Mouse (Mus musculus): ENCODE measurements around the gene Slc7a3. TPM values are rescaled to one million over a fixed set of nuclear protein-coding genes. Genes with fewer than 3 reads are reported as not detected.

The Slc7a3 gene
- under 1 TPM; 0.04 to 0.94 TPM for polyA plus RNA-seq (2012; fragmentation: generic; extraction: Trizol)

DNA sequence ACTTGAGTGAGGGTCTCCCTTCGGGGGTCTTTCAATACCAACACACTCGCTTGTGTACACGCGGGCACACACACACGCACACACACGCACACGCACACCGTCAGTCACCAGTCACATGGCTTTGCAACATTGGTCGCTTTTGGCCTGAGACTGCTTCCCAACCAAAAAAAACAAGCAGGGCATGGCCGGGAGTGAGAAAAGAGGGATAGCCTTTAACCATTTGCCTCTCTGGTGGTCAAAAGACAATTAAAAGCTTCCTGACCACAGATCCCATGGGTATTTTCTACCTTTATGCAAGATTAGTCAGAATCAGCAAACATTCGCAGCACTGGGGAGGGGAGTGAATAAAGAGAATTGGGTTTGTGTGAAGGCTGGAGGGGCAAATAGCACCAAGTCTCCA lies at the start of gene Slc7a3:
Gene Slc7a3, minus strand, starts transcription at position 101 of the 400 bp plus-strand sequence.

DNA sequence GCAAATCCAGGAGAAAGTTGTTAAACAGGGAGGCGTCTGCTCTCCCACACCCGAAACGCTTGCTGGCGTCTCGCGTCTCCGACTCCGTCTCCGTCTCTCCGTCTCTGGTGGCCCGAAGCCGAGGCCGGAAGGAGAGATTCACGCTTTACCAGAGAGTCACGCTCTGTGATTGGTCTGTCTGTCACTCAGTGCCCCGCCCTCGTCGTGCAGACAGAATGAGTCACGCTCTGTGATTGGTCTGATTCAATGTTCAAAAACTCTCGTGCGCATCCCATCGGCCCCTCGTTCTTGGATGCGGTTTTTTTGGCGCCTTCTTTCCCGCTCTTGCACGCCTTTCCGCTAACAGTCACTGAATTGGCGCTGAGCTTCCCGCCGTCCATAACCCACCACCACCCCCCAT lies 26.3 kb downstream of the Slc7a3 start, which contains the start of gene Tex11:
Gene Tex11, minus strand, starts transcription at position 127 of the 400 bp plus-strand sequence.

Other genes with a start within 250 kb of the Slc7a3 start
- gene Tex11, start 26.4 kb downstream of the Slc7a3 start, polyA plus RNA-seq (2012; fragmentation: generic; extraction: Trizol) = not detected
- 10 to 100 TPM; 41.5 to 57.5 TPM for gene Snx12, start 136.5 kb upstream of the Slc7a3 start, polyA plus RNA-seq (2012; fragmentation: generic; extraction: Trizol)
- 10 to 100 TPM in 1 of 2 experiments, 1 to 10 TPM in 1; 4.6 to 23.9 TPM for gene Foxo4, start 168.5 kb upstream of the Slc7a3 start, polyA plus RNA-seq (2012; fragmentation: generic; extraction: Trizol)
- gene Gm614, start 178.0 kb upstream of the Slc7a3 start, polyA plus RNA-seq (2012; fragmentation: generic; extraction: Trizol) = not detected
- 1 to 10 TPM in 1 of 2 experiments, under 1 TPM in 1; 0.96 to 2.8 TPM for gene Il2rg, start 182.2 kb upstream of the Slc7a3 start, polyA plus RNA-seq (2012; fragmentation: generic; extraction: Trizol)
- not detected for gene Gm20489, start 183.0 kb upstream of the Slc7a3 start, polyA plus RNA-seq (2012; fragmentation: generic; extraction: Trizol)
- 10 to 100 TPM; 16.8 to 66.3 TPM for gene Med12, start 188.0 kb upstream of the Slc7a3 start, polyA plus RNA-seq (2012; fragmentation: generic; extraction: Trizol)
- gene Nlgn3, start 213.1 kb upstream of the Slc7a3 start, polyA plus RNA-seq (2012; fragmentation: generic; extraction: Trizol) = under 1 TPM in 1 of 2 experiments, not detected in 1; 0.05 TPM

All from C3H10T1/2 (cell line).